Mouse (Mus musculus): ENCODE data around the gene Smc6. TPM values are rescaled to one million over a fixed set of nuclear protein-coding genes. Genes with fewer than 3 reads are reported as not detected.
A peak's percentile ranks its signal among the peaks of the same experiment; 100 is the strongest.

The Smc6 gene
- polyA plus RNA-seq, 1 experiment from 2014 or later, result 134 TPM

DNA sequence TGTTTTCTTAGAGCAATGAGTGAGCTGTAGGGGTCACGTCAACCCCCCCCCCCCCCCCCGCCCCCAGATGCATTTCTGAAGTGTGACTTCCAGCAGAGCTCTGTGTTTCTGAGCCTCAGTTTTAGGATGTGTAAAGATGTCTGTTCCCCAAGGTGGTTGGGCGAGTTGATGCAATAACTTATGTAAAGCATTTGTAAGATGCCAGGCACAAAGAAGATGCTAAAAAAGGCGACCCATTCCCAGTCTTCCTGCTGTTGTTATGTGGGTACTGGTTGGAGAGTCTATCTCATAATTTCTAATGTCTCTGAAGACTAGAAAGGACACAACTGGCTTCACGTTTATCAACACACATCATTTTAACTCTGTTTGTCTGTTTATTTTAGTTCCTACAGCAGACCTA, 84.2 kb downstream of the Smc6 start:
- WGBS, result 49% methylated on average over 5 of the region's 5 CpGs
- H3K27ac ChIP-seq (ENCODE audit: low read depth, low read length), result no peak overlapping the region
- no peaks in the 10 kb centered on the region for H3K27me3 ChIP-seq (ENCODE audit: control insufficient read depth, insufficient read depth, low read length)
- no peak overlapping the region for H3K4me3 ChIP-seq (ENCODE audit: low read depth, low read length)
- H3K4me2 ChIP-seq, result no peak overlapping the region
- H3K36me3 ChIP-seq (ENCODE audit: control insufficient read depth, insufficient read depth, low read length), result no peaks in the 10 kb centered on the region
- H3K9me3 ChIP-seq (ENCODE audit: control insufficient read depth, low read length), result no peaks in the 10 kb centered on the region
- ATAC-seq (ENCODE audit: low FRiP score) (no peak), DNase-seq (ENCODE audit: low spot score, missing footprints) (no peak)
- H3K9ac ChIP-seq (ENCODE audit: low read length), result no peak overlapping the region
- no peaks in the 10 kb centered on the region for H3K4me1 ChIP-seq (ENCODE audit: control insufficient read depth, insufficient read depth, low read length)

DNA sequence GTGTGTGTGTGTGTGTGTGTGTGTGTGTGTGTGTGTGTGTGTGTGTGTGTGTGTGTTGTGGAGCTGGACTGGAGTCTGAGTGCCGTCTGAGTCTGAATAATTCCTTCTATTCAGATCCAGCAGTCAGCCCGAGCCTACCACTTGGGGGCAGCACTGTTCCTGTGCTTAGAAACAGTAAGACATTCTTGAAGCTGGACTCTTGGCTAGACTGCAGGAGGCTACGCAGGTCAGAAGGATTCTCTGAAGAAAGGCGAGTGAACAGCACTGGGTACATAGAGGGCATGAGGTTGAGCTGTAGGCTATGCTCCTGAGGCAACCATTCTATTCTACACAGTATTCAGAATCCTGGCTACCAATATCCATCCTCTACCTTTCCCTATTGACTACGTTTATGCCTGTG, 85.2 kb downstream of the Smc6 start:
- peak; percentile 76; the same call in 1 of the 2 replicates for ATAC-seq (ENCODE audit: low FRiP score)
- 39% methylated on average over 5 of the region's 5 CpGs for WGBS

DNA sequence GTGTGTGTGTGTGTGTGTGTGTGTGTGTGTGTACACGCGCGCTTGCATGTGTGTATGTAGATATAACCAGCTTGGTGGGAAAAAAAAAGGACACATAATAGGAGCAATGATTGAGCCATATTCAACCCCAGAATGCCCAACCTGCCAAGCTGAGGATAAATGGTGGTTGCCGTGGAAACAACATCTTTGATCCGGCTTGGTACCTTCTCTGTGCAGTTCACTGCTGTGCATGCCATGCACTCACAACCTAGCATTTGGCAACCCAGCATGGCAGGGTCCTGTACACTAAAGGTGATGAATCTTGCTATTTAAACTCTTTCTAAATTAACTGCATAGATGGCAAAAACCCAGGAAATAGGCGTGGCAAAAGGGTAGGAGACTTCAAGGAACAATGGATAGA, 96.7 kb downstream of the Smc6 start:
- DNase-seq (ENCODE audit: low spot score, missing footprints) (no peak), ATAC-seq (ENCODE audit: low FRiP score) (no peak)
- Histone ChIP-seq H3K4me1 (ENCODE audit: control insufficient read depth, insufficient read depth, low read length) (no peaks in the 10 kb centered on the region), H3K4me2 (no peak overlapping the region), H3K9ac (ENCODE audit: low read length) (no peak overlapping the region), H3K27me3 (ENCODE audit: control insufficient read depth, insufficient read depth, low read length) (no peaks in the 10 kb centered on the region), H3K27ac (ENCODE audit: low read depth, low read length) (no peak overlapping the region), H3K36me3 (ENCODE audit: control insufficient read depth, insufficient read depth, low read length) (no peaks in the 10 kb centered on the region), H3K4me3 (ENCODE audit: low read depth, low read length) (no peak overlapping the region), H3K9me3 (ENCODE audit: control insufficient read depth, low read length) (no peaks in the 10 kb centered on the region)
- 91% methylated on average over 6 of the region's 6 CpGs for WGBS

More for the DNA sequence above, 85.2 kb downstream of the Smc6 start:
- no peaks in the 10 kb centered on the region for H3K9me3 ChIP-seq (ENCODE audit: control insufficient read depth, low read length)
- no peak overlapping the region for H3K4me2 ChIP-seq
- DNase-seq (ENCODE audit: low spot score, missing footprints), result peak; percentile 96
- no peak overlapping the region for H3K4me3 ChIP-seq (ENCODE audit: low read depth, low read length)
- H3K4me1 ChIP-seq (ENCODE audit: control insufficient read depth, insufficient read depth, low read length), result no peaks in the 10 kb centered on the region
- H3K9ac ChIP-seq (ENCODE audit: low read length), result no peak overlapping the region
- H3K36me3 ChIP-seq (ENCODE audit: control insufficient read depth, insufficient read depth, low read length), result no peaks in the 10 kb centered on the region
- no peak overlapping the region for H3K27ac ChIP-seq (ENCODE audit: low read depth, low read length)
- H3K27me3 ChIP-seq (ENCODE audit: control insufficient read depth, insufficient read depth, low read length), result no peaks in the 10 kb centered on the region

DNA sequence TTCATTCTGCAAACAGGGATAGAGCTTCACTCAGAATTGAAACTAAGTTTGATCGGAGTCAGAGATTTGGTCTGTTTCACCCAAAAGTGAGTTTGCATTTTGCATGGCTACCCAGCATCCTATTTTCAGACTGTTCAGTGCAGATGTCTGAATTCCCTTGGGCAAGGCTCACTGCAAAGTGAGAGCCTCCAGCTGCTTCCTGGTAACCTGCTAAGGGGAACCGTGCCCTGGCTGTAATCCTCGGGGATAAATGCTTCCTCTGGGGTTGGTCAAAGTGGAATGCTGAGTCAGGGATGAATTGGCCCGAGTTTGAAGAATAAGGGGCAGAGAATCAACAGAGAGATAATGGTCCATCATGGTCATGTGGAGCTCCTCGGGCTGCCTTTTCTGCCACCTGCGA, 99.2 kb downstream of the Smc6 start:
- no peak overlapping the region for H3K4me3 ChIP-seq (ENCODE audit: low read depth, low read length)
- H3K27ac ChIP-seq (ENCODE audit: low read depth, low read length), result no peak overlapping the region
- no peaks in the 10 kb centered on the region for H3K9me3 ChIP-seq (ENCODE audit: control insufficient read depth, low read length)
- H3K9ac ChIP-seq (ENCODE audit: low read length), result no peak overlapping the region
- no peak overlapping the region for H3K4me2 ChIP-seq
- ATAC-seq (ENCODE audit: low FRiP score) (no peak), DNase-seq (ENCODE audit: low spot score, missing footprints) (no peak)
- 65% methylated on average over 6 of the region's 6 CpGs for WGBS
- no peaks in the 10 kb centered on the region for H3K4me1 ChIP-seq (ENCODE audit: control insufficient read depth, insufficient read depth, low read length)
- no peaks in the 10 kb centered on the region for H3K27me3 ChIP-seq (ENCODE audit: control insufficient read depth, insufficient read depth, low read length)
- no peaks in the 10 kb centered on the region for H3K36me3 ChIP-seq (ENCODE audit: control insufficient read depth, insufficient read depth, low read length)

DNA sequence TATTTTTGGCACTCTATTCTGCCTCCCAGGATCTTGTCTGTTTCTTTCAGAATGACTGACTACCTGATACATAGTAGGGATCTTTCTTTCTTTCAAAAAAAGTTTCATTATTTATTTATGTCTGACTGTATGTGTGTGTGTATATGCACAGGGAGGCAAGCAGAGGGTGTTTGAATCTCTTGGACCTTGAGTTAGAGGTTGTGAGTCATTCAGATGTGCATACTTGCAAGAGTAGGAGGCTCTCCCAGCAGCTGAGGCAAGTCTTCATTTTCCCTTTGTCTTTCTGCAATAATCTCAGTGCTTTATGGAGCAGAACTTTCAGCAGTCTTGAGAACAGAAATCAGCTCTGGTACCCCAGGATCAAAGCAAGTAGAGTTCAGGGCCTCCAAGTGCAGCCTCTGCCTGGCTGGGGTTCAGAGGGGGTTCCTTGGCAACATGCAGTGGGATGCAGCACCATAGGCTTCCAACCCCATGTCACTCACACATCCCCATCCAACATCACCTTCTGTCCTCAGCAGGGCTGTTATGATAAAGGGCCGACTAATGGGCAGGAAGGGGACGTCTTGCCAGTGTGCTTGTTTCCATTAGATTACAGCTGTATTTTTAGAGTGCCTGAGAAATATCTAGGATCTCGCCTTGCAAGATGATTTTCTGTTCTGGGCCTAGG, 101.5 kb downstream of the Smc6 start:
- 72% methylated on average over 3 of the region's 3 CpGs for WGBS
- no peaks in the 10 kb centered on the region for H3K36me3 ChIP-seq (ENCODE audit: control insufficient read depth, insufficient read depth, low read length)
- DNase-seq (ENCODE audit: low spot score, missing footprints), result no peak
- ATAC-seq (ENCODE audit: low FRiP score), result no peak
- H3K27me3 ChIP-seq (ENCODE audit: control insufficient read depth, insufficient read depth, low read length), result no peaks in the 10 kb centered on the region
- no peak overlapping the region for H3K27ac ChIP-seq (ENCODE audit: low read depth, low read length)
- no peak overlapping the region for H3K4me2 ChIP-seq
- H3K9me3 ChIP-seq (ENCODE audit: control insufficient read depth, low read length), result no peaks in the 10 kb centered on the region
- H3K4me1 ChIP-seq (ENCODE audit: control insufficient read depth, insufficient read depth, low read length), result no peaks in the 10 kb centered on the region
- H3K4me3 ChIP-seq (ENCODE audit: low read depth, low read length), result no peak overlapping the region
- H3K9ac ChIP-seq (ENCODE audit: low read length), result no peak overlapping the region

Small RNAs within 50 kb of the gene (microRNA-seq; reads per million reads assigned to microRNA genes)
- not detected for gene Mir7675

Other genes with a start within 250 kb of the Smc6 start
- 0.26 and 0.34 TPM in 2 replicates for gene Kcns3, start 114.8 kb upstream of the Smc6 start, polyA plus RNA-seq (2014; fragmentation: Nextera tagmentation; extraction: Ambion mirVana)
- not detected in 2 replicates for gene Msgn1, start 56.9 kb upstream of the Smc6 start, polyA plus RNA-seq (2014; fragmentation: Nextera tagmentation; extraction: Ambion mirVana)
- gene Gen1, start 85 bp upstream of the Smc6 start, polyA plus RNA-seq (2014; fragmentation: Nextera tagmentation; extraction: Ambion mirVana), result 14.2 and 20.1 TPM in 2 replicates
- 1.3 and 2.5 TPM in 2 replicates for gene Vsnl1, start 170.7 kb downstream of the Smc6 start, polyA plus RNA-seq (2014; fragmentation: Nextera tagmentation; extraction: Ambion mirVana)
- gene Rad51ap2, start 190.2 kb downstream of the Smc6 start, polyA plus RNA-seq (2014; fragmentation: Nextera tagmentation; extraction: Ambion mirVana), result 0.22 and 0.42 TPM in 2 replicates